Mouse (Mus musculus): ENCODE results near the gene Dok5. TPM values are rescaled to one million over a fixed set of nuclear protein-coding genes. Genes with fewer than 3 reads are reported as not detected.

The Dok5 gene
- total RNA-seq (2021): under 1 TPM; 0.23 to 0.48 TPM
- long read RNA-seq, experiment 1: 0 reads
- long read RNA-seq, experiment 2: 0 reads

- peak; percentile 42 to 60 for DNase-seq (ENCODE audit: low spot score in 2 of 2)
Measured at GRCm38 (mm10) chr2:170731632-170732561, at the start of gene Dok5. Dok5 (plus strand) TSS chr2:170731807.

- no peak for DNase-seq (ENCODE audit: low spot score in 2 of 2)
Measured at GRCm38 (mm10) chr2:170683385-170683784, 48.2 kb upstream of the Dok5 start.

DNA sequence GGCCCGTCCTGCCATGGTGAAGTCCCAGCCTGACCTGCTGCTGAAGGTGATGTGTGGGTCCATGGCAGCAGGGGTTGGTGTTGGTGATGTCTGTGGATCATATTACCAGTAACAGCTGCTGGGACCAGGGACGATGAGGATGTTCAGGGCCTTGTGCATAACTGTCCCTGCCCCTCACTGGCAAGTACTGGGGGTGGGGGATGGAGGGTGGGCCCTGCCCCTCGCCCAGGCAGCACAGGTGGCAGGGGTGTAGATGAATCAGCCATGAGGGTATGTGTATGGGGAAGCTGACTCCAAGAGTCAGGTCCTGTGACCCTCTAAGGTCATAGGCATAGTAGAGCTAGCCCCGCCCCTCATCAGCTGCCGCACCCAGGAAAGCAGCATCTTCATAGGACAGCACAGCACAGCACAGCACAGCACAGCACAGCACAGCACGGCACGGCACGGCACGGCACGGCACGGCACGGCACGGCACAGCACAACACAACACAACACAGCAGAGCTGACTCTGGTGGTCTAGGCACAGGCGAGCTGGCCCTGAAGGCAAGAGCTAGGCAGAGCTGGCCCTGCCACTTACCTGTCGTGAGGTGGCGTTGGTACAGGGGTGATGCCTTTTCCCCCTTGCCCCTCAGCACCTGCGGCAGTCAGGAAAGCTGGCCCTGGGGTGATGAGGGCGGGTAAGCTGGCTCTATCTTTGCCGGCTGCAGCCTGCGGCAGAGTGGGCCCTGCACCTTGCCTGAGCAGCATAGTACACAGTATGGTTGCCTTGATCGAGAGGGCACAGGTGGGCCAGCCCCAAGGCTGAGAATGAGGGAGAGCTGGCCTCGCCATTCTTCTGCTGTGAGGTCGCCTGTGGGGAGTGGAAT lies 36.3 kb upstream of the Dok5 start:
- DNase-seq (ENCODE audit: low spot score in 2 of 2): no peak

DNA sequence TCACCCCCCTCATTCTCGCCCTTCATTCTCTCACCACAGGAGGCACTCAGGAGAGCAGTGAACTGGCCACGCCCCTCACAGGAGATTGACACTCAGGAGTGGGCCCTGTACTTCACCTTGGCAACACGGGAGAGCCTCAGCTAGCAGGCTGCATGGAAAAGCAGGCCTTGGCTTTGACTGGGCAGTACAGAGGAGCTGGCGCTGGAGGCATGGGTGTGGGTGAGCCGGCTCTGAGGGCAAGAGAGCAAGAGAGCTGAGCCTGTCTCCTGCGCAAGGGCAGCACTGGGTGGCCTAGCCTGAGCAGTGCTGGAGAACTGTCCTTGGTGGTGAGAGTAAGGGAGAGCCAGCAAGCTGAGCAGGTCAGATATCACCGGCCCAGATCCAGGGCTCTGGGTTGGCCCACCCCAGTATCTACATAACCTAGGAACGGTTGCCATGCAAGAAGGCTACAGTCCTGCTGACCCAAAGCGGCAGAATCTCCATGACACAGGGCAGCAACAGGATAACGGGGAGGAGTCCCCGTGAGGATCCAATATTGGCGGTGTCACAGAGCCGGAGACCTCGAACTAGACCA lies 35.6 kb upstream of the Dok5 start:
- DNase-seq (ENCODE audit: low spot score in 2 of 2): no peak

GRCm38 (mm10) chr2:170700471-170700870 lies 31.1 kb upstream of the Dok5 start:
- DNase-seq (ENCODE audit: low spot score in 2 of 2): no peak

GRCm38 (mm10) chr2:170706488-170706887 lies 25.1 kb upstream of the Dok5 start:
- DNase-seq (ENCODE audit: low spot score in 2 of 2): no peak

GRCm38 (mm10) chr2:170707672-170708071 lies 23.9 kb upstream of the Dok5 start:
- no peak for DNase-seq (ENCODE audit: low spot score in 2 of 2)

DNA sequence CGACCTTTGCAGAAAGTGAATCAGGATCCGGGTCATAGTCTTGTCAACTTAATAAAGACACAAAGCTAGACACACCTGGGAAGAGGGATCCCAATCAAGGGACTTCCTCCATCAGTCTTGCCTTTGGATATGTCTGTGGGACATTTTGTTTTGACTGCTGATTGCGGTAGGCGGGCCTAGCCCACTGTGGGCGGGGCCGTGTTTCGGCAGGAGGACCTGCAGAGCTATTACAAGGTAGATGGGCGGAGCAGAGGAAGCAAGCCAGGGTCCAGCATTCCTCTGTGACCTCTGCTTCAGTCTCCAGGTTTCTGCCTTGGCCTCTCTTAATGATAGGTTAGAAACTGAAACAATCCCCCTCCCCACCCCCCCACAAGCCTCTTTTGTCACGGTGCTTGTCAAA lies 22.7 kb upstream of the Dok5 start:
- no peak for DNase-seq (ENCODE audit: low spot score in 2 of 2)

GRCm38 (mm10) chr2:170712658-170713285 lies 18.8 kb upstream of the Dok5 start:
- DNase-seq (ENCODE audit: low spot score in 2 of 2): no peak

DNA sequence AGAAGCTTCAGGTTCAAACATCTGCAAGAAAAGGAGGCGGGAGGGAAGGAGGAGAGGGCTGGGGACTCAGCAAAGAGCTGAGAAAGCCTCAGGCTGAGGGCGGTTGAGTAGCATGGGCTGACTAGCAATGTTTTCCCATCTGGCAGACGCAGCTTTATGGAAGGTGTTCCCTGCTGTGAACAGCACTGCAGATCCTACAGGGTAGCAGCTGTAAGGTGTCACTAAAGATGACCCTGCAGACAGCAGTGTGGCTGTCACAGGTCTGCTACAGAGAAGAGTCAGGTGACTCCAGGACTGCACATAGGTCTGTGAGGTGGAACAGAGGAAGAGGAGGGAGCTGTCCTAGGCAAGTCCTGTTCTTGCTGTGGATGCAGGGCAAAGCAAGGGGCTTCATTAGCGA lies 11.2 kb upstream of the Dok5 start:
- DNase-seq (ENCODE audit: low spot score in 2 of 2): no peak

DNA sequence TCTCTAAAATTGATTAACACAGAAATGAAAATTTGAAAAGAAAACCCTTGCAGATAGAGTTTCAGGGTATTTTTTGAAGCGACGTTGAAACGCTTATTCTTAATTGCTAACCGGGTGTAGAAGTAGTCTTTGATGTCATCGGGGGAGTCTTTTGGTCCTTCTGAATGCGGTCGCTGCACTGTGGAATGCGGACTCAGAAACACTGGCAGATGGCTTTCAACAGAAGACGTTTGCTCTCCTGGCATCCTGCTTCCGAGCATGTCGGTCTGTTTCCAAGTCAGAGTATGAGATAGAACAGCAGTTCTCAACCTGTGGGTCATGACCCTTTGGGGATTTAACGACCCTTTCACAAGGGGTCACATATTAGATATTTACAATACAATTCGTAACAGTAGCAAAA lies 7.5 kb upstream of the Dok5 start:
- no peak for DNase-seq (ENCODE audit: low spot score in 2 of 2)

DNA sequence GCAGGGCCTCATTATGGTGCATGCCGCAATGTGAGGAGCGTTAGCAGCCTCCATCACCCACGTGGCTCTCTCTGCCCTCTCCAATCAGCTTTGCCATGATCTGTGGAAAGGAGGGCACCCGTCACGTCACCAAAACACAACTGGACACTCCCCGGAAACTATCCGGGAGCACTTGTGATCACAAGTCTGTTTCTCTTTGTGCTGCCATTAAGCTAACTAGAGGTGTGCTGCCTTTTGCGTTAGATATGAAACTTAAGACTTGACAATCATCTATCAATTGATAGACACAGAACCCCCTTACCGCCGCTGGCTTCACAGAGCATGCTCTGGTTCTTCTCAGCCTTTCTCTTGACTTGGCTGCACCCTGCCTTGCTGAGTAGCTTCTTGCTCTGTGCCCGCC lies 6.9 kb upstream of the Dok5 start:
- no peak for DNase-seq (ENCODE audit: low spot score in 2 of 2)

- DNase-seq (ENCODE audit: low spot score in 2 of 2): no peak
Measured at GRCm38 (mm10) chr2:170725796-170726195, 5.8 kb upstream of the Dok5 start.

DNA sequence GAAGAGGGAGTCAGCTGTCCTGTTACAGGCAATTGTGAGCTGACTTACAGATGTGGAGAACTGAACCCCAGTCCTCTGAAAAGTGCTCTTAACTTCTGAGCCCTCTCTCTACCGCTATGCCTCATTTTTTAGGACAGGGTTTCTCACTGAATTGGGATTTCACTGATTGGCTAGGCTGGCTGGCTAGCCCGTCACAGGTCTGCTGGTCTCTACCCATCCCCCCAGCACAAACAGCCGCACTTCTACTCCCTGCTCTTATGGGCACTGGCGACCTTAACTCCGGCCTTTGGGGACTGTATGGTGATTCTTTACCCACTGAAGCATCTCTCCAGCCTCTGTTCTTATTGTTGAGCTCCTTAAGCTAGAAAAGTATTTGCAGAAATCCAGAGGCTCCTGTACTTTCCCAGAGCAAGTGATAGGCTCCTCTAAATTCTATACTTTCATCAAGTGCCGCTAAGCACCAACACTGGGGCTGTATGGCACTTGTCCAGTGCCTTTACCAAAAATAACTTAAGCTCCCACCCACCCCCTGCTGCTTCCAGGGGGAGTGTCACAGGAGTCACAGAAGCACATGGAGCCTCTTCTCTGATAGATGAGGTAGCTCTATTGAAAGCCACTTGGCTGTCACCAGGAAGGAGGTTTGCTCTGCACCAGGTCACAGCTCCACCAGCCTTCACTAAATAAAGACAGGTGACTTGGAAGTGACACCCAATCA lies 4.5 kb upstream of the Dok5 start:
- DNase-seq (ENCODE audit: low spot score in 2 of 2): no peak

DNA sequence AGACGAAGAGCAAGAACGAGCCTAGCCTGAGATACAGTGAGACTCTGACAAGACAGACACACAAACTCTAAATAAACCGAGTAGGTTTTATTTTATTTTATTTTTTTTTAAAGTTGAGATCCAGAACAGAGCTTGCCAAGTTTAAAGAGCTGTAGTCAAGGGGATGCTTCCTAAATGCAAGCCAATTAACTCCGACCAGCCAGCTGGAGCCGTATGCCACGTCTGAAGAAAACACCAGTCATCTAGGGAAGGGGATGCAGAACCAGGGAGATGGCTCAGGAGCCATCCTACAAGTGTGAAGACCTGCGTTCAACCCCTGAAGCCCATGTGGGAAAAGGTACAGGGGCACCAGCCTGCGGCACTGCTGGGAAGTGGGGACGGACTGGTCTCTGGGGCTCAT lies 2.7 kb upstream of the Dok5 start:
- DNase-seq (ENCODE audit: low spot score in 2 of 2): no peak

GRCm38 (mm10) chr2:170729661-170730060 lies 1.9 kb upstream of the Dok5 start:
- DNase-seq (ENCODE audit: low spot score in 2 of 2): no peak

GRCm38 (mm10) chr2:170730136-170730535 lies 1.5 kb upstream of the Dok5 start:
- DNase-seq (ENCODE audit: low spot score in 2 of 2): no peak

DNA sequence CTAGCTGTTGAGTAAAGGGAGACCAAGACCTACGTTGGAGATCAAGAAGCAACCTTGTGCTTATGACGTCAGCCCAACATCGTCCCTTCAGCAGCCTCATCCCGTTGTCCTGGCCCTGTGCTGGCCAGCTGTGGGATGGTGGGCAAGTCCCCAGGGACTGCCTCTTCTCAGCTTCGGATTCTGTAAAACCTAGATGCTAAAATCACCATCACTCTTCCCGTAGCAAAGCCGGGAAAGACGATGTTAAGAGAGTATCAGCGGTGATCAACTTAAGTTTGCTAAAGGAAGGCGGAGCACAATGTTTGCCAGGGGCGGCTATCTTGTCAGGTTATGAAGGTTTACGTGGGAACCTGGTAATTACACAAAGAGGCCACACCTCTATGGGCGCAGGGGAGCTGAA lies 826 bp upstream of the Dok5 start:
- no peak for DNase-seq (ENCODE audit: low spot score in 2 of 2)

- DNase-seq (ENCODE audit: low spot score in 2 of 2): no peak
Measured at GRCm38 (mm10) chr2:170731205-170731604, 402 bp upstream of the Dok5 start.

DNA sequence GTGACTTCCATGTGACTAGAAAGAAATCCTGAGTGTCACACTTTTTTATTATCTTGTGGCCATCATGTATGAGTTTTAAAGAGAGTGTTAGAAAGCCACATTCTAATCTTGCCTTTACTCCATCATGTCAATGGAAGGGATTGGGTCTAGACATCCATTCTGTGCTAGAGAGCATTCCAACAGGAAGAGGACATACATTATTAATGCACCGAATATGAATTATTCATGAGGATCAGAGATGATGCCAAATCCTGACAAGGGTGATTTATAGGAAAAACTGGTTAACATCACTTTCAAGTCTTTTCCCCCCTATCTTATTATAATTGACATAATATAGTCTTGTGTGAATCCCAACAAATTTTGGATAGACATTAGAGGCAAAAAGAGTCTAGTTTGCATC lies 2.1 kb downstream of the Dok5 start:
- DNase-seq (ENCODE audit: low spot score in 2 of 2): no peak

- DNase-seq (ENCODE audit: low spot score in 2 of 2): no peak
Measured at GRCm38 (mm10) chr2:170734446-170734845, 2.8 kb downstream of the Dok5 start.
